Mouse (Mus musculus): Measurements from ENCODE around the gene Susd2.

Gene Susd2

GRCm38 (mm10) chr10:75654053-75654452 lies 10.2 kb upstream of the Susd2 start:
- no peak for DNase-seq (ENCODE audit: low spot score in 2 of 2)

- no peak for DNase-seq (ENCODE audit: low spot score in 2 of 2)
Observed at GRCm38 (mm10) chr10:75651381-75652068, 7.7 kb upstream of the Susd2 start.

- DNase-seq (ENCODE audit: low spot score in 2 of 2) = no peak
Observed at GRCm38 (mm10) chr10:75650306-75650902, 6.6 kb upstream of the Susd2 start.

- DNase-seq (ENCODE audit: low spot score in 2 of 2) = no peak
Observed at GRCm38 (mm10) chr10:75649406-75649995, 5.7 kb upstream of the Susd2 start.

GRCm38 (mm10) chr10:75649001-75649400 lies 5.2 kb upstream of the Susd2 start:
- no peak for DNase-seq (ENCODE audit: low spot score in 2 of 2)

- no peak for DNase-seq (ENCODE audit: low spot score in 2 of 2)
Observed at GRCm38 (mm10) chr10:75648091-75648490, 4.3 kb upstream of the Susd2 start.

- peak in 1 of 2 experiments; percentile 65 for DNase-seq (ENCODE audit: low spot score in 2 of 2)
Observed at GRCm38 (mm10) chr10:75647362-75647761, 3.6 kb upstream of the Susd2 start.

- no peak for DNase-seq (ENCODE audit: low spot score in 2 of 2)
Observed at GRCm38 (mm10) chr10:75646406-75646805, 2.6 kb upstream of the Susd2 start.

GRCm38 (mm10) chr10:75645616-75646015 lies 1.8 kb upstream of the Susd2 start:
- no peak for DNase-seq (ENCODE audit: low spot score in 2 of 2)

- DNase-seq (ENCODE audit: low spot score in 2 of 2) = no peak
Observed at GRCm38 (mm10) chr10:75642891-75643290, 917 bp downstream of the Susd2 start.

GRCm38 (mm10) chr10:75642436-75642835 lies 1.4 kb downstream of the Susd2 start:
- no peak for DNase-seq (ENCODE audit: low spot score in 2 of 2)

GRCm38 (mm10) chr10:75641721-75642222 lies 2.0 kb downstream of the Susd2 start:
- no peak for DNase-seq (ENCODE audit: low spot score in 2 of 2)

GRCm38 (mm10) chr10:75637711-75638110 lies 6.1 kb downstream of the Susd2 start:
- DNase-seq (ENCODE audit: low spot score in 2 of 2) = peak in 1 of 2 experiments; percentile 54

GRCm38 (mm10) chr10:75636084-75636786 lies 7.6 kb downstream of the Susd2 start:
- no peak for DNase-seq (ENCODE audit: low spot score in 2 of 2)

- DNase-seq (ENCODE audit: low spot score in 2 of 2) = peak; percentile 62 to 79
Observed at GRCm38 (mm10) chr10:75635693-75636055, 8.1 kb downstream of the Susd2 start.

- no peak for DNase-seq (ENCODE audit: low spot score in 2 of 2)
Observed at GRCm38 (mm10) chr10:75635019-75635692, 8.7 kb downstream of the Susd2 start.

GRCm38 (mm10) chr10:75634610-75635009 lies 9.2 kb downstream of the Susd2 start:
- peak in 1 of 2 experiments; percentile 52 for DNase-seq (ENCODE audit: low spot score in 2 of 2)

- DNase-seq (ENCODE audit: low spot score in 2 of 2) = no peak
Observed at GRCm38 (mm10) chr10:75633576-75634139, 10.2 kb downstream of the Susd2 start.

- DNase-seq (ENCODE audit: low spot score in 2 of 2) = peak; percentile 26 to 54
Observed at GRCm38 (mm10) chr10:75633048-75633447, 10.8 kb downstream of the Susd2 start.

- DNase-seq (ENCODE audit: low spot score in 2 of 2) = peak; percentile 57 to 62
Observed at GRCm38 (mm10) chr10:75632633-75633032, 11.2 kb downstream of the Susd2 start.

GRCm38 (mm10) chr10:75627490-75627889 lies 16.3 kb downstream of the Susd2 start:
- DNase-seq (ENCODE audit: low spot score in 2 of 2) = peak in 1 of 2 experiments; percentile 63
